Comparison of ENCODE assay signal across 9 mouse cellular contexts in the genomic region with DNA sequence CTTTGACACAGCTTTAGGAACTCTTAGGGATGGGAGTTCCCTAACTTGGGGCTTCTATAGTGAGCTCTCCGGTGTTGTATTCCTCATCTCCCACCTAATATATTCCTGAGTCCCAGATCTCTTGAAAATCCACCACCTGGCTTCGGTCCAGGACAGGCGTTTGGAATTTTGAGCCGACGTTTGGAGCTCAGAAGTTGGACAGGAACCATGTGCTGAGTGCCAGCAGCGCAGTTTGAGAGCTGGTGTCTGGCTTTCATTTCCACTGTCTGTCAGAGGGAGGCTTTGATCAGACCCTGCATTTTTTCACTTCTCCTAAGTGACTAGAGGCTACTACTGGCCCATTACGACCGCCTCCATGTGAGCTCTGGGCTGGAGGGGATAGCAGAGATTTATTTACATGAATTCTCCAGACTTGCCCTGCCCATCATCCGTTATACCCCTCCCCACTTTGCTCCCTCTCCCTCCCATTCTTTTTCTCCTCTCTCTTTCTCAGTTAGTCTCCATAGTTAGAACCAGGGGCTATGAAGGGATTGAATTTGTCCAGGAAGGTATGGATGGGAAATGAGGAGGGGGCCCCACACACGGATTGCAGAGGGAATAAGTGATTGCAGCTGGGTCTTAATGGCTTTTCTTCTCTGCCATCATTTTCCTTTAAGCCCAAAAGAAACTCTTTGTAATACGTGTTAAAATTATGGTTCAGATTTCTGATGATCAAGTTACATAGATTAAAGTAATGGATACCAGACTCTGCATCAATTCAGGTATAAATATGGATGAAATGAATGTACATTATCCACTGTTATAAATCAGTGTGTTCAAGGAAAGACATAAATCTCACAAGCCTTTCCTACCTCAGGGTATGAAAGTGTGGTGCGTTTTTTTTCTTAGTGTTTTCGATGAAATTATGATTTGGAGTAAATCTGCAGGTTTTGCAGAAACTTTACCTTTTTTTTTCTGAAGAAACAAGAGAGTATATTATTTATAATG.
DNase-seq lines count a peak whose midpoint lies in the region; ATAC-seq and TF ChIP-seq lines count a peak whose summit lies in the region.
"Had no signal": no experiment of that assay in that cellular context is flagged by ENCODE, and none has a peak within 500 bp of the region (broad histone marks: within the 10 kb centered on the region; RNA-seq: fewer than 3 reads in every experiment).

No protein-coding gene starts in this region.

- H3K36me3 ChIP-seq in forebrain, postnatal 0 days (ENCODE audit: insufficient read depth) = no peaks in the 10 kb centered on the region
- H3K36me3 ChIP-seq in hindbrain, embryonic 10.5 days = no peaks in the 10 kb centered on the region
- H3K36me3 ChIP-seq in midbrain, embryonic 15.5 days (replicated peaks) = no peaks in the 10 kb centered on the region
- H3K36me3 ChIP-seq in thymus, adult 2 months (ENCODE audit: control insufficient read depth, insufficient read depth, low read length) = no peaks in the 10 kb centered on the region

- peak; percentile 12 for DNase-seq in adrenal gland, postnatal 25 days
- DNase-seq in cerebellum, adult 9-10 months = peak; percentile 12
- DNase-seq in forebrain, postnatal 0 days = peak; percentile 86
- peak; percentile 52 for DNase-seq in hindbrain, embryonic 10.5 days (ENCODE audit: low spot score)
- peak; percentile 72 to 83 for DNase-seq in left cerebral cortex, postnatal 10 days (ENCODE audit: extremely low spot score in 1 of 2, low spot score in 2 of 2)
- DNase-seq in thymus, adult 2 months = no peak

- no peak overlapping the region for H3K4me3 ChIP-seq in forebrain, postnatal 0 days (ENCODE audit: low read depth, low read length)
- no peak overlapping the region for H3K4me3 ChIP-seq in hindbrain, embryonic 10.5 days
- H3K4me3 ChIP-seq in midbrain, embryonic 15.5 days = no peak overlapping the region
- H3K4me3 ChIP-seq in thymus, adult 2 months (ENCODE audit: control insufficient read depth, insufficient read depth, low read length) = no peak overlapping the region

- H3K27ac ChIP-seq in forebrain, postnatal 0 days (ENCODE audit: low read depth, low read length) = no peak overlapping the region
- no peak overlapping the region for H3K27ac ChIP-seq in hindbrain, embryonic 10.5 days
- no peak overlapping the region for H3K27ac ChIP-seq in midbrain, embryonic 15.5 days
- H3K27ac ChIP-seq in thymus, adult 2 months (ENCODE audit: control insufficient read depth, insufficient read depth, low read length) = no peak overlapping the region
- H3K27ac ChIP-seq: liver, embryonic 14.5 days had no signal

- no peaks in the 10 kb centered on the region for H3K27me3 ChIP-seq in forebrain, postnatal 0 days (ENCODE audit: insufficient read depth, low read length)
- no peaks in the 10 kb centered on the region for H3K27me3 ChIP-seq in hindbrain, embryonic 10.5 days (ENCODE audit: insufficient read depth, poor library complexity, severe bottlenecking)
- no peaks in the 10 kb centered on the region for H3K27me3 ChIP-seq in midbrain, embryonic 15.5 days (replicated peaks)
- no peaks in the 10 kb centered on the region for H3K27me3 ChIP-seq in thymus, adult 2 months (ENCODE audit: control insufficient read depth, insufficient read depth, low read length)

- H3K4me1 ChIP-seq in forebrain, postnatal 0 days (ENCODE audit: insufficient read depth) = no peaks in the 10 kb centered on the region
- no peaks in the 10 kb centered on the region for H3K4me1 ChIP-seq in hindbrain, embryonic 10.5 days (replicated peaks)
- no peaks in the 10 kb centered on the region for H3K4me1 ChIP-seq in midbrain, embryonic 15.5 days
- 0 out of 2 replicates have a peak, but pooled peaks cover 2% of the 10 kb centered on the region for H3K4me1 ChIP-seq in thymus, adult 2 months (replicated peaks; ENCODE audit: control insufficient read depth, insufficient read depth, low read length)

- no peak overlapping the region for H3K9ac ChIP-seq in forebrain, postnatal 0 days
- no peak overlapping the region for H3K9ac ChIP-seq in midbrain, embryonic 15.5 days
- H3K9ac ChIP-seq: liver, embryonic 14.5 days had no signal

- intact Hi-C loops in left cerebral cortex, postnatal 10 days (cut with DNase I) = no loop called here

- WGBS in forebrain, postnatal 0 days = 32% methylated on average over 13 of the region's 13 CpGs
- WGBS in hindbrain, embryonic 10.5 days = 60% methylated on average over 13 of the region's 13 CpGs
- 53% methylated on average over 13 of the region's 13 CpGs for WGBS in midbrain, embryonic 15.5 days
- 77% methylated on average over 13 of the region's 13 CpGs for WGBS in thymus, adult 2 months

- TF ChIP-seq POLR2A in thymus, adult 2 months (IDR thresholded peaks at IDR 0.05; ENCODE audit: control insufficient read depth, extremely low read depth, insufficient read depth, low read length, poor library complexity) = no peak

- no peaks in the 10 kb centered on the region for H3K9me3 ChIP-seq in forebrain, postnatal 0 days (ENCODE audit: low read length)
- H3K9me3 ChIP-seq in hindbrain, embryonic 10.5 days = no peaks in the 10 kb centered on the region
- H3K9me3 ChIP-seq in midbrain, embryonic 15.5 days = no peaks in the 10 kb centered on the region

- ATAC-seq in forebrain, postnatal 0 days = peak; percentile 91
- peak; percentile 85 for ATAC-seq in midbrain, embryonic 15.5 days (replicated peaks)
- no peak for ATAC-seq in erythroblast, adult 5-6 weeks (replicated peaks; ENCODE audit: low FRiP score, poor library complexity, severe bottlenecking)

- no peak for TF ChIP-seq CTCF in forebrain, postnatal 0 days (IDR thresholded peaks at IDR 0.05; ENCODE audit: low read depth)
- TF ChIP-seq CTCF in thymus, adult 2 months (IDR thresholded peaks at IDR 0.05; ENCODE audit: borderline replicate concordance, control insufficient read depth, extremely low read depth, insufficient read depth, low read length, poor library complexity) = no peak

- H3K4me2 ChIP-seq in forebrain, postnatal 0 days (ENCODE audit: low read depth) = no peak overlapping the region; the same call in 1 of the 2 replicates
- H3K4me2 ChIP-seq in midbrain, embryonic 15.5 days = no peak overlapping the region
